Mouse (Mus musculus) left cerebral cortex, postnatal 10 days (tissue): ENCODE measurements around the gene Il25. TPM values are rescaled to one million over a fixed set of nuclear protein-coding genes. Genes with fewer than 3 reads are reported as not detected.
A peak's percentile ranks its signal among the peaks of the same experiment; 100 is the strongest.
"Not testable (repeated sequence)": the region's sequence is repeated elsewhere in the genome, so short reads cannot be mapped to it uniquely, and the experiment has no call there.

Source experiments
- DNase-seq, 2 experiments: peaks; one replicate each; pipeline ENCODE4 v3.0.0; 2021 to 2022; ENCODE audit warnings: low spot score in 2 of 2, mixed read lengths in 1 of 2; ENCODE audit errors: extremely low spot score in 1 of 2
- intact Hi-C: fragments of 180-260 bp; cut with DNase I; formaldehyde crosslinking; loops from one replicate; pipeline ENCODE4 v1.15.1; 2025
- microRNA-seq: library from miRNA; unstranded; fragments of <30 nt; microRNA quantifications from one replicate; pipeline ENCODE4 v1.2.0, GENCODE M21; 2022
- total RNA-seq, 2 experiments: library from RNA; stranded (reverse); gene quantifications; 2 replicates each; pipeline ENCODE4 v1.2.3; 2021

Gene Il25
- total RNA-seq, 2 experiments from 2014 or later = not detected

DNA sequence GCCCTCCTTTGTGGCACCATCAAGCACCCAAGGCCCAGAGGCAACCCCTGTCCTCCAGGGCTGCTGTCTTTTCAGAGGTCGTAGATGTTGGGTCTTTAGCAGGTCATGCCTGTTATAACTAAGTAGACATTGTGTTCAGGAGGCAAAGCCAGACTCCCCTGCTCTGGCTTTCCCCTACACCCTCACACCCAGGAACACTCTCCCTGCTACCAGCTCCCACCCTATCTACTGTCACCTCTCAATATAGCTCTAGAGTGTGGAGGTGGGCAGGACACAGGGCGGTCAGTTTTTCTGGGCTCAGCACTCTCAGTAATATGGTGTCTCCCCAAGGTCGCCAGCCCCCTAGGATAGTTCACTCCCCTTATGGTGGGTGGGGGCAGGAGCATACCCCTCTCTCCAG lies 35.4 kb downstream of the Il25 start:
- DNase-seq = no peak
- intact Hi-C loops = no loop called here

DNA sequence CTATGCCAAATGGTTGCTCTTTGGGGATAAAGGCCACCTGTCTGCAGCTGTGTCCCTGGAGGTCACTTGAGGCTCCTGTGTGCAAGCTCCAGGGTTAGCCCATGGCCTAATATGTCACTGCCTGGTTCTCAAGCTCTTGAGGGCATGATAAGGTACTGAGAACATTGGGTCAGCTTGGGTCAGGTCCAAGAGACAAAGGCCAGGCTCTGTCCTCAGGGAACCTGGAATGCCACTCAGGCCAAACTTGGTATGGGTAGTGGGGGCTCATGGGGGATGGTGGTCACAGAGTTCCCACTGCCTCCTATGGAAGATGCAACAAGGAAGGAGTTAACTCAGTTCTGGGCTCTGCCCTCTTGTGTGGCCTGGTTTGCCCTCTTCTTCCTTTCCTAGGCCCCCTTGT lies 35.8 kb downstream of the Il25 start:
- intact Hi-C loops = no loop called here

DNA sequence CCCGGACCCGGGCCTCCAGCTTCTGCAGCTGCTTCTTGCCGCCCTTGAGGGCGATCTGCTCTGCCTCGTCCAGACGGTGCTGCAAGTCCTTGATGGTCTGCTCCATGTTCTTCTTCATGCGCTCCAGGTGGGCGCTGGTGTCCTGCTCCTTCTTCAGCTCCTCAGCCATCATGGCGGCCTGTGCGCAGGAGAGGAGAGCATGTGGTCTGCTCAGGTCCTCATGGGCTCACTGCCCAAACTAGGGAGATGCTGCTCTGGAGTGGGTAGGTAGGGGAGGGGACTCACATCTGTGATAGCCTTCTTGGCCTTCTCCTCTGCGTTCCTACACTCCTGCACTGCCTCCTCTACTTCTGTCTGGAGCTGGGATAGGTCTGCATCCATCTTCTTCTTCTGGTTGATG lies 40.3 kb downstream of the Il25 start:
- intact Hi-C loops, DNase-seq: not testable (repeated sequence)

More for the DNA sequence above, 35.8 kb downstream of the Il25 start:
- no peak for DNase-seq

DNA sequence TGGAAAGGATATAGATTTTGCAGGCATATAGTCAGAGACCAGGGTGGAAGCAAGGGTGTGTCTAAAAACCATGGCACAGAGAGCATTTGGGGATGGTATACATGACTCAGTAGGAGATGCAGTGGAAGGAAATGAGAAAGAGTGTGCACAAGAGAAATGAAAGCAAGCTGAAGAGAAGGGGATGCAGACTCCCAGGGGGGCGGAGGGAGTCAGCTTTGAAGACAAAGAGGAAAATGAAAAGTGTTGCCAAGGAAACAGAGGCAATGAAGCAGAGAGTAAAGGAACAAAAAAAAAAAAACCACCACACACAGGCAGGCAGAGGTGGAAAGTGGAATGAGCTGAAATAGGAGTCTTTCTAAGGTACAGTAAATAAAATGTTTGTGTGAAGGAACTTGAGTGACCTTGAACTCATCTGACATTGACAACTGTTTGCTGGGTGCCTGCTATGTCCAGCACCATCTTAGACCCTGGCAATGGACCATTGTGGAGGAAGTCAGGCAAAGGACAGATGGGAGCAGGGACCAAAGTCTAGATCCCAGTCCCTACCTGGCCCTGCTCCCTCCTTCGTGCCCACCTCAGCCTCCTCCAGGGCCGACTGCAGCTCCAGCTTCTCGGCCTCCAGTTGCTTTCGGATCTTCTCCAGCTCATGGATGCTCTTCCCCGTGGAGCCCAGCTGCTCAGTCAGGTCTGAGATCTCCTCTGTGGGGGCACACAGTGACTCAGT lies 41.7 kb downstream of the Il25 start:
- peak in 1 of 2 experiments; percentile 51 for DNase-seq
- intact Hi-C loops = loop anchor here (1.0 kb wide), 1 partner anchor 26 kb away; no protein-coding TSS in a partner anchor

DNA sequence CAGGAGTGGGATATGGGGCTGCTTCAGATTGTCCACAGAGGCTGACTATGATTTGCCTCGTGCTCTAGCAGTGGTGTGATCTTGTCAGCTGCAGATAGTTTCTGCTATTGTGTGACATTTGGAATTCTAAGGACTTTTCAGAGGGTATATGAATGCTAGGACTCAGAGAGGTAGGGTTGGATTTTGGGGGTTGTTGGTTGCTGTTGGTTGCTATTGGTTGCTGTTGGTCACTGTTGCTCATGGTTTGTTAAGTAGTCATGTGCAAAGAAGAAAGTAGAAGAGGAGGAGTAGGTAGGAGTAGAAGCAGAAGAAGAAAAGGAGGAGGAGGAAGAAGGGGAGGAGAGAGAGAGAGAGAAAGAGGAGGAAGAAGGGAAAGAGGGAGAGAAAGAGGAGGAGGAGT lies 44.1 kb downstream of the Il25 start, which contains the start of gene Gm17428:
Gene Gm17428 (plus strand): TSS at position 301 of the 400 bp plus-strand sequence.
- intact Hi-C loops = no loop called here
- no peak for DNase-seq

DNA sequence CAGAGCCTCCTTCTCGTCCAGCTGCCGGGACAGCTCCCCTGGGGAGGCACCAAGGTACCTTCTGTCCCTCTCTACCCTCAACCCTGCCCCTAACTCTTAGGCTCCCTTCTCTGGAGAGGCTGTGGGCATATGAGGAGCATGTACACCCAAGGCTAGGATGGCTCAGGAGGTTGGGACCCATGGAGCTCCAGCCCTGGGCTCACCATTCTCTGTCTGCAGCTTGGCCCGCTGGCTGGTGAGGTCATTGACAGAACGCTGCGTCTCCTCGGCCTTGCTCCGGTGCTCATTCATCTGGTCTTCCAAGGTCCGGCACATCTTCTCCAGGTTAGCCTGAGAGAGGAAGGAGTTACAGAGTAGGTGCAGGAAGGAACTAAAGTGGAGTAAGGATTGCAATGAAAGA lies 46.2 kb downstream of the Il25 start:
- intact Hi-C loops = no loop called here

DNA sequence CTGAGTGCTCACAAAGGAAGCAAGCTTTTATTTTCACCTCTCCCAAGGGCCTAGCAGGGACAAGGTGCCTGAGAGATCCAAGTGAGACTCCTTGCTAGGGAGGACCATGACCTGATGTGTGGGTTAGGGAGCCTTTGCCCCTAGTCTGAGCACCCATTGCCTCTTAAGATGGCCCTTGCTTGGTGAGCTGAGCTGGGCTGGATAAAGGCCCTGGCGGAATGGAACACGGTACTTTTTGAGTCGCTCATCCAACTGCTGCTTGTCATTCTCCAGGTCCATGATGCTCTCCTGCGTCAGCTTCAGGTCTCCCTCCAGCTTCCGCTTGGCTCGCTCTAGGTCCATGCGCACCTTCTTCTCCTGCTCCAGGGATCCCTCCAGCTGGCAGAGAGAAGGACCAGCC lies 49.4 kb downstream of the Il25 start:
- DNase-seq = no peak
- intact Hi-C loops = no loop called here

More for the DNA sequence above, 46.2 kb downstream of the Il25 start:
- no peak for DNase-seq

Small RNA genes lying within 50 kb of the gene (microRNA-seq; reads per million reads assigned to microRNA genes)
- gene Mir208a (4.3 reads per million, percentile 15 among the genes with 10 or more reads in this experiment), gene Mir208b (7.2 reads per million, percentile 25 among the genes with 10 or more reads in this experiment)

Other genes starting within 250 kb of the Il25 start
- 10 to 100 TPM; 23.6 to 25.1 TPM for gene 1700123O20Rik, start 246.5 kb upstream of the Il25 start, total RNA-seq
- gene Acin1, start 245.8 kb upstream of the Il25 start, total RNA-seq = 100 to 1,000 TPM; 195 to 199 TPM
- under 1 TPM; 0.15 to 0.22 TPM for gene Gm29776, start 233.9 kb upstream of the Il25 start, total RNA-seq
- gene Cebpe, start 220.5 kb upstream of the Il25 start, total RNA-seq = not detected
- gene Slc7a8, start 150.7 kb upstream of the Il25 start, total RNA-seq = 10 to 100 TPM; 62.2 to 67.9 TPM
- not detected for gene Rnf212b, start 118.6 kb upstream of the Il25 start, total RNA-seq
- gene Homez, start 61.7 kb upstream of the Il25 start, total RNA-seq = 10 to 100 TPM; 16.7 to 18.5 TPM
- gene Ppp1r3e, start 55.1 kb upstream of the Il25 start, total RNA-seq = 10 to 100 TPM; 26.9 to 28.4 TPM
- gene Bcl2l2, start 49.3 kb upstream of the Il25 start, total RNA-seq = 10 to 100 TPM; 83.0 to 84.4 TPM
- 1 to 10 TPM in 1 of 2 experiments, not detected in 1; 1.9 TPM for gene Gm20521, start 49.3 kb upstream of the Il25 start, total RNA-seq
- gene Pabpn1, start 40.2 kb upstream of the Il25 start, total RNA-seq = 100 to 1,000 TPM; 272 to 278 TPM
- gene Slc22a17, start 19.6 kb upstream of the Il25 start, total RNA-seq = 100 to 1,000 TPM; 562 to 600 TPM
- gene Efs, start 6.6 kb upstream of the Il25 start, total RNA-seq = 1 to 10 TPM; 7.9 to 8.8 TPM
- 10 to 100 TPM; 23.5 to 25.2 TPM for gene Cmtm5, start 3.6 kb downstream of the Il25 start, total RNA-seq
- gene Myh6, start 34.2 kb downstream of the Il25 start, total RNA-seq = 1 to 10 TPM; 2.2 to 3.8 TPM
- not detected for gene Gm17428, start 44.2 kb downstream of the Il25 start, total RNA-seq
- gene Myh7, start 61.9 kb downstream of the Il25 start, total RNA-seq = 1 to 10 TPM; 5.4 to 5.5 TPM
- 10 to 100 TPM; 21.5 to 26.8 TPM for gene Ngdn, start 82.8 kb downstream of the Il25 start, total RNA-seq
- gene Zfhx2, start 159.6 kb downstream of the Il25 start, total RNA-seq = 10 to 100 TPM; 26.6 to 27.2 TPM
- gene Thtpa, start 162.1 kb downstream of the Il25 start, total RNA-seq = 10 to 100 TPM; 31.4 to 31.5 TPM
- 10 to 100 TPM; 14.6 to 18.0 TPM for gene Ap1g2, start 173.9 kb downstream of the Il25 start, total RNA-seq
- gene Jph4, start 184.2 kb downstream of the Il25 start, total RNA-seq = 100 to 1,000 TPM; 368 to 375 TPM